Mouse (Mus musculus): ENCODE results near the gene Rhno1. TPM values are rescaled to one million over a fixed set of nuclear protein-coding genes. Genes with fewer than 3 reads are reported as not detected.
A peak's percentile ranks its signal among the peaks of the same experiment; 100 is the strongest.
"Not testable (repeated sequence)": the region's sequence is repeated elsewhere in the genome, so short reads cannot be mapped to it uniquely, and the experiment has no call there.

Gene Rhno1
- polyA plus RNA-seq, 1 experiment from 2014 or later = 83.0 TPM

GRCm38 (mm10) chr6:128383752-128384151, 21.0 kb upstream of the Rhno1 start:
- Histone ChIP-seq H3K27me3 (replicated peaks) (no peaks in the 10 kb centered on the region), H3K36me3 (no peaks in the 10 kb centered on the region), H3K4me1 (replicated peaks) (no peaks in the 10 kb centered on the region), H3K4me3 (no peak overlapping the region), H3K9ac (no peak overlapping the region), H3K4me2 (no peak overlapping the region), H3K9me3 (replicated peaks) (no peaks in the 10 kb centered on the region), H3K27ac (ENCODE audit: poor library complexity, severe bottlenecking) (no peak overlapping the region)
- no peak for ATAC-seq (ENCODE audit: insufficient number of reproducible peaks, low FRiP score)
- 85% methylated on average over 7 of the region's 7 CpGs for WGBS

- Histone ChIP-seq H3K36me3 (peaks cover 9% of the 10 kb centered on the region), H3K9me3 (replicated peaks) (no peaks in the 10 kb centered on the region), H3K27ac (ENCODE audit: poor library complexity, severe bottlenecking) (no peak overlapping the region), H3K4me3 (no peak overlapping the region), H3K4me1 (replicated peaks) (no peaks in the 10 kb centered on the region), H3K4me2 (no peak overlapping the region), H3K27me3 (replicated peaks) (no peaks in the 10 kb centered on the region), H3K9ac (no peak overlapping the region)
- no peak for ATAC-seq (ENCODE audit: insufficient number of reproducible peaks, low FRiP score)
- WGBS = 75% methylated on average over 3 of the region's 3 CpGs
Measured at GRCm38 (mm10) chr6:128381254-128381653, 18.5 kb upstream of the Rhno1 start.

GRCm38 (mm10) chr6:128380594-128381167, 18.0 kb upstream of the Rhno1 start:
- WGBS = 58% methylated on average over 1 of the region's 1 CpGs
- not testable (repeated sequence) for H3K9me3 ChIP-seq (replicated peaks); H3K4me3 ChIP-seq; H3K27me3 ChIP-seq (replicated peaks); H3K4me2 ChIP-seq; H3K4me1 ChIP-seq (replicated peaks); H3K9ac ChIP-seq; ATAC-seq (ENCODE audit: insufficient number of reproducible peaks, low FRiP score); H3K27ac ChIP-seq (ENCODE audit: poor library complexity, severe bottlenecking)
- H3K36me3 ChIP-seq = peaks cover 11% of the 10 kb centered on the region

- no peak overlapping the region for H3K27ac ChIP-seq (ENCODE audit: poor library complexity, severe bottlenecking)
- H3K4me2 ChIP-seq = no peak overlapping the region
- H3K36me3 ChIP-seq = peaks cover 16% of the 10 kb centered on the region
- ATAC-seq (ENCODE audit: insufficient number of reproducible peaks, low FRiP score) = no peak
- H3K4me1 ChIP-seq (replicated peaks) = 0 out of 2 replicates have a peak, but pooled peaks cover 7% of the 10 kb centered on the region
- WGBS = 79% methylated on average over 16 of the region's 16 CpGs
- no peak overlapping the region for H3K4me3 ChIP-seq
- no peaks in the 10 kb centered on the region for H3K27me3 ChIP-seq (replicated peaks)
- no peak overlapping the region for H3K9ac ChIP-seq
- no peaks in the 10 kb centered on the region for H3K9me3 ChIP-seq (replicated peaks)
Measured at GRCm38 (mm10) chr6:128379636-128380035, 16.9 kb upstream of the Rhno1 start.

GRCm38 (mm10) chr6:128376371-128377085, 13.8 kb upstream of the Rhno1 start:
- no peaks in the 10 kb centered on the region for H3K27me3 ChIP-seq (replicated peaks)
- H3K9me3 ChIP-seq (replicated peaks) = no peaks in the 10 kb centered on the region
- H3K4me1 ChIP-seq (replicated peaks) = 0 out of 2 replicates have a peak, but pooled peaks cover 10% of the 10 kb centered on the region
- H3K9ac ChIP-seq = no peak overlapping the region
- peaks cover 47% of the 10 kb centered on the region for H3K36me3 ChIP-seq
- H3K27ac ChIP-seq (ENCODE audit: poor library complexity, severe bottlenecking) = no peak overlapping the region
- WGBS = 89% methylated on average over 17 of the region's 17 CpGs
- no peak overlapping the region for H3K4me3 ChIP-seq
- ATAC-seq (ENCODE audit: insufficient number of reproducible peaks, low FRiP score) = no peak
- H3K4me2 ChIP-seq = no peak overlapping the region

GRCm38 (mm10) chr6:128375192-128375591, 12.5 kb upstream of the Rhno1 start, which contains the start of the genes Tex52 and Gm44596:
Gene Tex52, plus strand, starts transcription at chr6:128375456.
Gene Gm44596, plus strand, starts transcription at chr6:128375503.
- Histone ChIP-seq H3K4me1 (replicated peaks) (0 out of 2 replicates have a peak, but pooled peaks cover 10% of the 10 kb centered on the region), H3K27me3 (replicated peaks) (no peaks in the 10 kb centered on the region), H3K36me3 (peaks cover 61% of the 10 kb centered on the region), H3K9me3 (replicated peaks) (no peaks in the 10 kb centered on the region), H3K9ac (no peak within 1 kb of the TSS), H3K27ac (ENCODE audit: poor library complexity, severe bottlenecking) (no peak within 1 kb of the TSS), H3K4me3 (no peak within 1 kb of the TSS), H3K4me2 (no peak within 1 kb of the TSS)
- ATAC-seq (ENCODE audit: insufficient number of reproducible peaks, low FRiP score) = peak; percentile 70; the same call in 1 of the 2 replicates
- WGBS = 40% methylated on average over 6 of the region's 6 CpGs

- Histone ChIP-seq H3K36me3 (peaks cover 96% of the 10 kb centered on the region), H3K9me3 (replicated peaks) (no peaks in the 10 kb centered on the region), H3K4me2 (no peak overlapping the region), H3K27ac (ENCODE audit: poor library complexity, severe bottlenecking) (no peak overlapping the region), H3K4me1 (replicated peaks) (peaks cover 19% of the 10 kb centered on the region), H3K27me3 (replicated peaks) (no peaks in the 10 kb centered on the region), H3K9ac (no peak overlapping the region), H3K4me3 (no peak overlapping the region)
- 81% methylated on average over 5 of the region's 5 CpGs for WGBS
- no peak for ATAC-seq (ENCODE audit: insufficient number of reproducible peaks, low FRiP score)
Measured at GRCm38 (mm10) chr6:128370040-128370439, 7.3 kb upstream of the Rhno1 start.

- Histone ChIP-seq H3K9ac (no peak overlapping the region), H3K4me2 (no peak overlapping the region), H3K36me3 (peaks cover 61% of the 10 kb centered on the region), H3K27me3 (replicated peaks) (no peaks in the 10 kb centered on the region), H3K4me3 (no peak overlapping the region), H3K27ac (ENCODE audit: poor library complexity, severe bottlenecking) (no peak overlapping the region), H3K4me1 (replicated peaks) (peaks cover 24% of the 10 kb centered on the region), H3K9me3 (replicated peaks) (no peaks in the 10 kb centered on the region)
- no peak for ATAC-seq (ENCODE audit: insufficient number of reproducible peaks, low FRiP score)
- 87% methylated on average over 5 of the region's 5 CpGs for WGBS
Measured at GRCm38 (mm10) chr6:128366466-128366865, 3.8 kb upstream of the Rhno1 start.

GRCm38 (mm10) chr6:128364721-128365120, 2.0 kb upstream of the Rhno1 start:
- 78% methylated on average over 6 of the region's 6 CpGs for WGBS
- no peak overlapping the region; the same call in 1 of the 2 replicates for H3K9ac ChIP-seq
- ATAC-seq (ENCODE audit: insufficient number of reproducible peaks, low FRiP score) = no peak
- no peaks in the 10 kb centered on the region for H3K27me3 ChIP-seq (replicated peaks)
- H3K36me3 ChIP-seq = peaks cover 43% of the 10 kb centered on the region
- H3K4me3 ChIP-seq = no peak overlapping the region
- no peaks in the 10 kb centered on the region for H3K9me3 ChIP-seq (replicated peaks)
- H3K27ac ChIP-seq (ENCODE audit: poor library complexity, severe bottlenecking) = no peak overlapping the region
- peaks cover 30% of the 10 kb centered on the region for H3K4me1 ChIP-seq (replicated peaks)
- no peak overlapping the region for H3K4me2 ChIP-seq

GRCm38 (mm10) chr6:128363007-128363825, 505 bp upstream of the Rhno1 start:
- ATAC-seq (ENCODE audit: insufficient number of reproducible peaks, low FRiP score) = peak; percentile 20

GRCm38 (mm10) chr6:128361901-128362300, 810 bp downstream of the Rhno1 start:
- no peaks in the 10 kb centered on the region for H3K9me3 ChIP-seq (replicated peaks)
- peak overlapping the region; percentile 95 for H3K4me3 ChIP-seq
- H3K4me2 ChIP-seq = peak overlapping the region; percentile 95
- H3K36me3 ChIP-seq = peaks cover 38% of the 10 kb centered on the region
- H3K4me1 ChIP-seq (replicated peaks) = peaks cover 30% of the 10 kb centered on the region
- ATAC-seq (ENCODE audit: insufficient number of reproducible peaks, low FRiP score) = no peak
- peak overlapping the region; percentile 92 for H3K27ac ChIP-seq (ENCODE audit: poor library complexity, severe bottlenecking)
- WGBS = 20% methylated on average over 9 of the region's 9 CpGs
- no peaks in the 10 kb centered on the region for H3K27me3 ChIP-seq (replicated peaks)
- peak overlapping the region; percentile 94 for H3K9ac ChIP-seq

More at GRCm38 (mm10) chr6:128363007-128363825, 505 bp upstream of the Rhno1 start:
- Histone ChIP-seq H3K4me3 (peak overlapping the region; percentile 95), H3K9ac (peak overlapping the region; percentile 94), H3K27ac (ENCODE audit: poor library complexity, severe bottlenecking) (peak overlapping the region; percentile 92), H3K9me3 (replicated peaks) (no peaks in the 10 kb centered on the region), H3K27me3 (replicated peaks) (no peaks in the 10 kb centered on the region), H3K4me1 (replicated peaks) (peaks cover 30% of the 10 kb centered on the region), H3K36me3 (peaks cover 37% of the 10 kb centered on the region), H3K4me2 (peak overlapping the region; percentile 95)
- 1% methylated on average over 38 of the region's 46 CpGs for WGBS

All from heart, embryonic 12.5 days (tissue).